Mouse (Mus musculus) hindbrain, embryonic 10.5 days (tissue): Measurements from ENCODE around the gene Kin. TPM values are rescaled to one million over a fixed set of nuclear protein-coding genes. Genes with fewer than 3 reads are reported as not detected.

Experiments used
- DNase-seq: peaks from one replicate; pipeline ENCODE4 v3.0.0-alpha.2; 2017; ENCODE audit warnings: low spot score
- H3K27ac ChIP-seq: fragments of 300-500 bp; sonication (generic); 2 replicates; pipeline ENCODE4 v1.5.1; 2016; ENCODE audit warnings: mild to moderate bottlenecking, moderate library complexity
- H3K27me3 ChIP-seq: fragments of 300-500 bp; sonication (generic); 2 replicates; pipeline ENCODE4 v1.6.1; 2016; ENCODE audit warnings: mild to moderate bottlenecking; ENCODE audit not compliant: poor library complexity, insufficient read depth, severe bottlenecking
- H3K36me3 ChIP-seq: fragments of 300-500 bp; sonication (generic); 2 replicates; pipeline ENCODE4 v1.6.1; 2016; ENCODE audit warnings: mild to moderate bottlenecking, moderate library complexity
- H3K4me1 ChIP-seq: fragments of 300-500 bp; sonication (generic); replicated peaks from 2 replicates; pipeline ENCODE4 v1.6.1; 2016; ENCODE audit warnings: mild to moderate bottlenecking
- H3K4me3 ChIP-seq: fragments of 300-500 bp; sonication (generic); 2 replicates; pipeline ENCODE4 v1.5.1; 2016; ENCODE audit warnings: mild to moderate bottlenecking, moderate library complexity
- H3K9me3 ChIP-seq: fragments of 300-500 bp; sonication (generic); 2 replicates; pipeline ENCODE4 v1.6.1; 2016; ENCODE audit warnings: mild to moderate bottlenecking, moderate library complexity
- WGBS: fragments of 180-500 bp; shearing (Covaris S2); methylation state at CpG from one replicate; pipeline ENCODE4 v1.1.7; 2016; 5-methylcytosine and 5-hydroxymethylcytosine counted together
- polyA plus RNA-seq: library from polyadenylated mRNA; unstranded; fragments of >200 nt; fragmentation: Nextera tagmentation; extraction: Ambion mirVana; gene quantifications from 2 replicates; pipeline ENCODE4 v1.2.1, GENCODE M21; 2016

Kin gene
- polyA plus RNA-seq, 1 experiment from 2014 or later, result 30.3 TPM

GRCm38 (mm10) chr2:10127471-10127870 lies 47.1 kb downstream of the Kin start:
- H3K4me3 ChIP-seq, result no peak overlapping the region
- H3K27me3 ChIP-seq, result no peaks in the 10 kb centered on the region
- DNase-seq, result no peak
- 92% methylated on average over 5 of the region's 5 CpGs for WGBS
- H3K4me1 ChIP-seq, result no peaks in the 10 kb centered on the region
- H3K27ac ChIP-seq, result no peak overlapping the region
- no peaks in the 10 kb centered on the region for H3K9me3 ChIP-seq
- H3K36me3 ChIP-seq, result no peaks in the 10 kb centered on the region

DNA sequence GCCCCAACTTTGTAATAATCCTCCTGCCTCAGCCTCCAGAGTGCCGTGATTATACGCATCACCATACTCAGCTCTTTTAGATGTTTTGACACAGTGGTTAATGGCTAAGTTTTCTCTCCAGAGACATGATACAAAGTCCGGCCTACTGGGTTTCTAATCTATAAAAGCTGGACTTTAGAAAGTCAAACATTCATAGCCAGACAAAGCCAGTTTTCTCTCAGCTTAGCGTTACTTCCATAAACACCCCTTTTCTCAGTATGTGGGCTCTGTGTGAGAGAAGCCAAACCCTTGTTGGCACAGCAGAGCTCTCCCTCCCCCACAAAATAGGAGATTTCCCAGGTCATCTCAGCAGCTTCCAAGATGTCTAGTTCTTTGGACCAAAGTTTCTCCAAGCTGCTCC lies 48.2 kb downstream of the Kin start:
- 82% methylated on average over 4 of the region's 4 CpGs for WGBS
- no peak overlapping the region for H3K27ac ChIP-seq
- no peak for DNase-seq
- no peaks in the 10 kb centered on the region for H3K36me3 ChIP-seq
- H3K4me3 ChIP-seq, result no peak overlapping the region
- no peaks in the 10 kb centered on the region for H3K4me1 ChIP-seq
- no peaks in the 10 kb centered on the region for H3K27me3 ChIP-seq
- H3K9me3 ChIP-seq, result no peaks in the 10 kb centered on the region

- H3K4me3 ChIP-seq, result no peak overlapping the region
- H3K27me3 ChIP-seq, result no peaks in the 10 kb centered on the region
- DNase-seq, result no peak
- H3K36me3 ChIP-seq, result no peaks in the 10 kb centered on the region
- H3K9me3 ChIP-seq, result no peaks in the 10 kb centered on the region
- no peak overlapping the region for H3K27ac ChIP-seq
- no peaks in the 10 kb centered on the region for H3K4me1 ChIP-seq
- 71% methylated on average over 8 of the region's 8 CpGs for WGBS
Measured at GRCm38 (mm10) chr2:10130341-10130990, 50.1 kb downstream of the Kin start.

DNA sequence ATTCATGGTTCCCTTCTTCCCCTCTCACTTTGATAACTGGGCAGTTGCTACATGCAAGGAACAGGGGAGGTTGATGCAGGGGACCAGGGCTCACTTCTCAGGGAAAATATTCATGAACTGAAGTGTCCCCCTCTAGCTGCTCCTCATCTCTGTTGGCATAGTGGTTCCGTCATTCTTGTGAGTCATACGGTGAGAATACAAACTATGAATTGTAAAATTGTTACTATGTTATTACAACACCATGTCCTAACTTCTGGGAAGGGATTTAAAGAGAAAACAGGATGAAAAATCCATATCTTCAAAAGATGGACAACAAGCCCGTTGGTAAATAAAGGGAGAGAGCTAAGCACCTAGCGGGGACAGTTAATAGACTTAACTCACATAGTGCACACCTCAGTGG lies 50.9 kb downstream of the Kin start, which contains the start of gene Itih2:
TSS of gene Itih2 (minus strand) at position 101 of the 400 bp plus-strand sequence.
- no peaks in the 10 kb centered on the region for H3K36me3 ChIP-seq
- H3K27me3 ChIP-seq, result no peaks in the 10 kb centered on the region
- H3K9me3 ChIP-seq, result no peaks in the 10 kb centered on the region
- no peak for DNase-seq
- no peak within 1 kb of the TSS for H3K27ac ChIP-seq
- no peak within 1 kb of the TSS for H3K4me3 ChIP-seq
- WGBS, result 96% methylated on average over 4 of the region's 4 CpGs
- H3K4me1 ChIP-seq, result no peaks in the 10 kb centered on the region

DNA sequence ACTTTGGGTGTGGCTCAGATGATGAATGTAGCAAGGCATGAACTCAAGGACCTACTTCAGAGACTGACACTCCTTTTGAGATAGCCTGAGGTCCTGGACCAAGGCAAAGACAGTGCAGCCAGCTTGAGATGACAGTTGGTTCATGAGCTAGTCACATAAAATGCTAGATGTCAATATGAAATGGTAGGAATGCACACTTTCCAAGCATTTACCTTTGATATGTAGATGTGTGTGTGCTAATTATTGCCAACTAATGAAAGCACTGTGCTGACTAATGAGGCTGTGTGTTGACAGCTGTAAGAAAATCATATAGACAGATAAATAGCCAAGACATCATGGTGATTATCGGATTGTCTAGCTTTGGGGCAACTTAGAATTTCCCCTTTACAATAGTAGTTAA lies 51.7 kb downstream of the Kin start:
- no peak for DNase-seq
- Histone ChIP-seq H3K4me3 (no peak overlapping the region), H3K27me3 (no peaks in the 10 kb centered on the region), H3K9me3 (no peaks in the 10 kb centered on the region), H3K36me3 (no peaks in the 10 kb centered on the region), H3K27ac (no peak overlapping the region), H3K4me1 (no peaks in the 10 kb centered on the region)
- WGBS, result 89% methylated on average over 1 of the region's 1 CpGs

DNA sequence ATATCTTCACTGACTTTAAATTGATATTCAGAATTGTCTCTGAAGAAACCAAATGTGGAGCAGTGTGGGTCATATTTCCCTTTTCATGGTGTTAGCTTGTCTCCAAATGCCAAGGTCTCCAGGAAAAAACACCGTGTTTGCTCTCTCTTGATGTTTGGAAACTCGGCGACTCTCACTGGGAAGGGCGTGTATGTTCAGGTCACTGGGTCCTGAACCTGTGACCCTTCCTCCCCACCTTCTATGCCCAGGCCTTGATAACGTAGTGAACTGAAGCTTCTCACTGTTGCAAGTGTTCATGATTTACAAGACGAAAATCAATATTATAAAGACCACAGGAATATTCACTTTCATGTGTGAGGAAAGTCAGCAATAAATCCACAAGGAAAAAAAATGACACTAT lies 53.5 kb downstream of the Kin start:
- Histone ChIP-seq H3K4me1 (no peaks in the 10 kb centered on the region), H3K9me3 (no peaks in the 10 kb centered on the region), H3K27me3 (no peaks in the 10 kb centered on the region), H3K36me3 (no peaks in the 10 kb centered on the region), H3K27ac (no peak overlapping the region), H3K4me3 (no peak overlapping the region)
- no peak for DNase-seq
- WGBS, result 59% methylated on average over 6 of the region's 6 CpGs

- peaks cover 3% of the 10 kb centered on the region; the same call in 1 of the 2 replicates for H3K4me1 ChIP-seq
- peaks cover 4% of the 10 kb centered on the region; the same call in 1 of the 2 replicates for H3K27me3 ChIP-seq
- DNase-seq, result no peak
- no peaks in the 10 kb centered on the region for H3K9me3 ChIP-seq
- no peak overlapping the region for H3K4me3 ChIP-seq
- H3K36me3 ChIP-seq, result no peaks in the 10 kb centered on the region
- 88% methylated on average over 2 of the region's 2 CpGs for WGBS
- no peak overlapping the region for H3K27ac ChIP-seq
Measured at GRCm38 (mm10) chr2:10137320-10137719, 56.9 kb downstream of the Kin start.

DNA sequence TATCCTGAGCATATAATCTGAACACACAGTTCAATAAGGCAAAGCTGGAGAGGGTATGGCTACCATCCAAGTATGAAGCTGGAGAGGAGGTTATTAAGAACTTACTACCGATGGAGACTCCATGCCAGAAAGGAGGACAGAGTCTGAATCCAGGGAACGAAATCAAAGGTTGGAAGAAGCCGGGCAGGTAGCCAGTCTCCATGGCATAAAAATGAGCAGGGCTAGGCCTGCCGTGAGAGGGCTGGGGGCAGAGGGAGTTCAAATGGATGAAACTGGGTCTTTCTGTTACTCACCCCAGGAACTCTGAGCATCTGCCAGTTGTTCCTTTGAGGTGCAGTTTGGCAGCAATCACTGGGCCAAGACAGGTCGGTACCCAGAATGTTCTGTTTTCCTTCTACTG lies 60.1 kb downstream of the Kin start:
- no peaks in the 10 kb centered on the region for H3K36me3 ChIP-seq
- peaks cover 4% of the 10 kb centered on the region; the same call in 1 of the 2 replicates for H3K27me3 ChIP-seq
- H3K27ac ChIP-seq, result no peak overlapping the region
- H3K9me3 ChIP-seq, result no peaks in the 10 kb centered on the region
- DNase-seq, result no peak
- H3K4me3 ChIP-seq, result no peak overlapping the region
- peaks cover 5% of the 10 kb centered on the region; the same call in 1 of the 2 replicates for H3K4me1 ChIP-seq
- WGBS, result 81% methylated on average over 5 of the region's 5 CpGs

Other genes starting within 250 kb of the Kin start
- 0.75 and 1.0 TPM in 2 replicates for gene 4930412O13Rik, start 199.3 kb upstream of the Kin start, polyA plus RNA-seq
- gene 9230102O04Rik, start 191.1 kb upstream of the Kin start, polyA plus RNA-seq, result 0.54 TPM in 1 of 2 replicates, not detected in the other
- gene Gata3, start 190.6 kb upstream of the Kin start, polyA plus RNA-seq, result 14.2 and 16.8 TPM in 2 replicates
- 13.6 and 16.2 TPM in 2 replicates for gene Taf3, start 32.0 kb upstream of the Kin start, polyA plus RNA-seq
- gene Atp5c1, start 83 bp upstream of the Kin start, polyA plus RNA-seq, result 487 TPM in 2 replicates
- 0.10 and 0.22 TPM in 2 replicates for gene Itih2, start 50.8 kb downstream of the Kin start, polyA plus RNA-seq
- 3.8 and 5.6 TPM in 2 replicates for gene Itih5, start 73.0 kb downstream of the Kin start, polyA plus RNA-seq